Mouse (Mus musculus): Measurements from ENCODE around the gene Kpnb1. TPM values are rescaled to one million over a fixed set of nuclear protein-coding genes. Genes with fewer than 3 reads are reported as not detected.

Kpnb1 gene
- polyA plus RNA-seq (2015; fragmentation: Nextera tagmentation; extraction: Ambion mirVana), result 26.8 and 33.2 TPM in 2 replicates

DNA sequence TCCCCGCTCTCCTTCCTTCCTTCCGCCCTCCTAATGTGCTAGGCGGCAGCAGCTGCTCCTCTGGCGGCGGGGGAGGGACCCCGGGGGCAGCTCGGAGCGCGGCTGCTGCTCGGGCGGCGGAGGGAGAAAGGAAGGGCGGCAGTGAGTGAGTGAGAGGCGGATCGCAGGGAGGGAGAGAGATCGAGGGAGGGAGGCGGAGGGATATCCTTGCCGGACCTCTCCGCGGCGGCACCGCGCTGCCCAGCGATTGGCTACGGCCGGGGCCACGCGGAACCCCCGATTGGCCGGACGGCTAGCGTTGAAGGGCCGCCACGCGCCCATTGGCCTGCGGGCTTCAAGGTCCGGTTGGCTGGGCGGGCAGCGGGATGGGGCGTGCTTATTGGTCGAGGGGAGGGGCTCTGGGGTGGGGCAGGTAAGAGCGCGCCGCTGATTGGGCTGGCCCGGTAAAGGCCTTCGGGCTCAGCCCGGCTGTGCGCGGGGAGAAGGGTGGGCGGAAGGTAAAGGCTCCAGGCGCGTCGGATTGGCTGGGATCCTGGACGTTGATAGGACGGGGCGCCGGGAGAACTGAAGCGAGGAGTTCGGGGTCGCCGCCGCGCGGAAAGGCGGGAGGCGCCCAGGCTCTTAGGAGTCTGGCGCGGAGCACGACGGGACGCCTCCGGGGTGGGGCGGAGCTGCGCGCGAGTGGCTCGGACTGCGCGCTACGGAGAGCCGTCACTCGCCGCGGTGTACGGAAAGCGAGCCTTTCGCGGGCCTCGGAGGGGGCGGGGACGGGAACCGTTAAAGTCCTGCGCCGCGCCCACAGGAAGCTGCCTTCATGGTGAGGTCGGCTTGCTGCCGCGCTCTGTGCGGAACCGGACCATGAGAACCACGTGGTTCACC is at the start of gene Kpnb1:
Gene Kpnb1 (minus strand): TSS at position 118 of the 879 bp plus-strand sequence.

DNA sequence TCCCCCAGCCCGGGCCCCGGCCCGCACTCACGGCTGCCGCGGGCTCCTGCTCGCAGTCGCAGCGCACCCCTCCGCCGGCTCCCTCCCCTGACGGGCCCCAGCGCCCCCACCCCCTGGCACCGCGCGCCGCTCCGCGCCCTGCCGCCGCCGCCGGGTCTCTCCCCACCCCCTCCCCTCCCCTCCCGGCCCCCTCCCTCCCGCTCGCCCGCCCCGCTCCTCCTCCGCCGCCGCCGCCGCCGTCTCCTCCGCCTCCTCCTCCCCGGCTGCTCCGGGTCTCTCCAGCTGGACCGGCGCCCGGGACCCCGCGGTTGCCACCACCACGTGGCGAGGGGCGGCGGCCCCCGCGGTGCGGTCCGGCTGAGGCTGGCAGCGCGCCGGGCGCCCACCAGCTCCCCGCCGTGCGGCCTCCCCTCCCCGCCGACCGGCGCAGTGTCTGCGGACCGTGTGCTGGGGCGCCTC is 36.3 kb downstream of the Kpnb1 start, which contains the start of gene Tbkbp1:
Gene Tbkbp1 (minus strand): TSS at position 153 of the 459 bp plus-strand sequence.

DNA sequence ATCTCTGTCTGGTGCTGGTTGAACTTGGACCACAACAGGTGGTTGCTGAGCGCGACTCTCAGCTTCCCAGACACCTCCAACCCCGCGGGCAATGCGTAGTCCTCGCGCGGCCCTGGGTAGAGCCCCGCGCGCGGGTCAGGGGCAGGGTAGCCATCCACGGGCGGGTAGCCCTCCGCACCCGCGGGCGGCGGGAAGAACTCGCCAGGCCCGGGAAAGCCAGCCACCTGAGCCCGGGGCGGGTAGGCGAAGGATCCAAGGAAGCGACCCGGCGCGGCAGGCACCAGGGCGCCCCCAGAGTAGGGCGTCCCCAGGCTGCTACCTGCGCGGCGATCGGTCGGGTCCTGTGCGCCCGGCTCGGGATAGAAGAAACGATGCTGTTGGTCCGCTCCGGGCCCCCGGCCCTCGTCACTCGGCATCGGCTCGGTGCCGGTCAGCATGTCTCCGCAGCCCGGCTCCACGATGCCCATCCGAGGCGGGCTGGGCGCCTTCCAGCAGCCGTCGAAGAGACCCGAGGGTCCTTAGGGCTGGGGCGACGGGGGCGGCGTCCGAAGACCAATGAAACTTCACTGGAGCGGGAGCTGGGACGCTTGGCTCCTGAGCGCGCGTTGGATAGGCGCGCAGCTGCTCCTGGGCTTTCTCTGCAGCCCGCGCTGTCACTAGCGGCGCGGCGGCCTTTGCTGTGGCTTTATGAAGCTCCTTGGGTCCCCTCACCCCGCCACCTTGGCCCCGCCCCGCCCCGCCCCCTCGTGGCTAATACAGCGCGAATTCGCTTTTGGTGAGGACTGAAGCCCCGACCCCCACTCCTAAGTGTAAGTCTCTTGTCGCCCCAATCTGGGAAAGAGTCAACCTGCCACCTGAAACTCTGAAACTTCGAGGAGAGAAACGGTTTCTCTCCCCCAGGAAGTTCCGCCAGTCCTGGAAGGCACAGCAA is 72.7 kb downstream of the Kpnb1 start, which contains the start of gene Tbx21:
Gene Tbx21 (minus strand): TSS at position 661 of the 931 bp plus-strand sequence.

Small RNA genes lying within 50 kb of the gene (microRNA-seq; reads per million reads assigned to microRNA genes)
- not detected for gene Mir7235

Other genes with a start within 250 kb of the Kpnb1 start
- 21.8 and 25.7 TPM in 2 replicates for gene Pnpo, start 243.9 kb downstream of the Kpnb1 start, polyA plus RNA-seq (2015; fragmentation: Nextera tagmentation; extraction: Ambion mirVana)
- gene Sp2, start 204.9 kb downstream of the Kpnb1 start, polyA plus RNA-seq (2015; fragmentation: Nextera tagmentation; extraction: Ambion mirVana), result 8.4 and 9.4 TPM in 2 replicates
- gene Sp6, start 174.5 kb downstream of the Kpnb1 start, polyA plus RNA-seq (2015; fragmentation: Nextera tagmentation; extraction: Ambion mirVana), result 11.5 and 15.0 TPM in 2 replicates
- gene Scrn2, start 157.9 kb downstream of the Kpnb1 start, polyA plus RNA-seq (2015; fragmentation: Nextera tagmentation; extraction: Ambion mirVana), result 7.0 and 7.7 TPM in 2 replicates
- 0.42 and 0.55 TPM in 2 replicates for gene Lrrc46, start 146.5 kb downstream of the Kpnb1 start, polyA plus RNA-seq (2015; fragmentation: Nextera tagmentation; extraction: Ambion mirVana)
- gene Mrpl10, start 146.3 kb downstream of the Kpnb1 start, polyA plus RNA-seq (2015; fragmentation: Nextera tagmentation; extraction: Ambion mirVana), result 50.8 and 57.9 TPM in 2 replicates
- gene Osbpl7, start 137.3 kb downstream of the Kpnb1 start, polyA plus RNA-seq (2015; fragmentation: Nextera tagmentation; extraction: Ambion mirVana), result 4.0 and 4.2 TPM in 2 replicates
- gene Tbx21, start 72.5 kb downstream of the Kpnb1 start, polyA plus RNA-seq (2015; fragmentation: Nextera tagmentation; extraction: Ambion mirVana), result not detected in 2 replicates
- gene Tbkbp1, start 36.4 kb downstream of the Kpnb1 start, polyA plus RNA-seq (2015; fragmentation: Nextera tagmentation; extraction: Ambion mirVana), result 4.1 and 6.0 TPM in 2 replicates
- 49.6 and 55.4 TPM in 2 replicates for gene Npepps, start 92.8 kb upstream of the Kpnb1 start, polyA plus RNA-seq (2015; fragmentation: Nextera tagmentation; extraction: Ambion mirVana)
- 22.3 and 23.7 TPM in 2 replicates for gene Mrpl45, start 127.8 kb upstream of the Kpnb1 start, polyA plus RNA-seq (2015; fragmentation: Nextera tagmentation; extraction: Ambion mirVana)
- gene Gpr179, start 164.2 kb upstream of the Kpnb1 start, polyA plus RNA-seq (2015; fragmentation: Nextera tagmentation; extraction: Ambion mirVana), result 0.17 and 0.18 TPM in 2 replicates
- 1.3 and 1.4 TPM in 2 replicates for gene Socs7, start 174.7 kb upstream of the Kpnb1 start, polyA plus RNA-seq (2015; fragmentation: Nextera tagmentation; extraction: Ambion mirVana)
- gene Arhgap23, start 227.7 kb upstream of the Kpnb1 start, polyA plus RNA-seq (2015; fragmentation: Nextera tagmentation; extraction: Ambion mirVana), result 7.8 and 8.1 TPM in 2 replicates

Measured in urinary bladder, postnatal 0 days (tissue).